Mouse (Mus musculus) heart, postnatal 14 days (tissue): Measurements from ENCODE around the gene Abhd6. TPM values are rescaled to one million over a fixed set of nuclear protein-coding genes. Genes with fewer than 3 reads are reported as not detected.

ENCODE experiments used
- DNase-seq, 2 experiments: peaks; one replicate each; pipeline ENCODE4 v3.0.0; 2021 to 2022
- intact Hi-C: fragments of 180-260 bp; cut with DNase I; formaldehyde crosslinking; loops from one replicate; pipeline ENCODE4 v1.15.1; 2025
- long read RNA-seq, 2 experiments: library from polyadenylated mRNA; stranded (forward); transcript quantifications; one replicate each; pipeline ENCODE4 v2.0.0; 2021
- total RNA-seq, 2 experiments: library from RNA; stranded (reverse); gene quantifications; 2 replicates each; pipeline ENCODE4 v1.2.3; 2021

Abhd6 gene
- total RNA-seq: 1 to 10 TPM; 7.6 to 8.8 TPM
- long read RNA-seq, experiment 1, transcript Abhd6-202 (9 exons, 2,226 nt): major isoform, 10 of 18 reads
- long read RNA-seq, experiment 1, partial matches to known transcripts: 1 of 18 reads
- long read RNA-seq, experiment 1, other reads (novel, unspliced or antisense): 6 of 18 reads
- long read RNA-seq, experiment 2, transcript Abhd6-202 (9 exons, 2,226 nt): major isoform, 10 of 16 reads
- long read RNA-seq, experiment 2, partial matches to known transcripts: 0 of 16 reads
- long read RNA-seq, experiment 2, other reads (novel, unspliced or antisense): 5 of 16 reads

DNA sequence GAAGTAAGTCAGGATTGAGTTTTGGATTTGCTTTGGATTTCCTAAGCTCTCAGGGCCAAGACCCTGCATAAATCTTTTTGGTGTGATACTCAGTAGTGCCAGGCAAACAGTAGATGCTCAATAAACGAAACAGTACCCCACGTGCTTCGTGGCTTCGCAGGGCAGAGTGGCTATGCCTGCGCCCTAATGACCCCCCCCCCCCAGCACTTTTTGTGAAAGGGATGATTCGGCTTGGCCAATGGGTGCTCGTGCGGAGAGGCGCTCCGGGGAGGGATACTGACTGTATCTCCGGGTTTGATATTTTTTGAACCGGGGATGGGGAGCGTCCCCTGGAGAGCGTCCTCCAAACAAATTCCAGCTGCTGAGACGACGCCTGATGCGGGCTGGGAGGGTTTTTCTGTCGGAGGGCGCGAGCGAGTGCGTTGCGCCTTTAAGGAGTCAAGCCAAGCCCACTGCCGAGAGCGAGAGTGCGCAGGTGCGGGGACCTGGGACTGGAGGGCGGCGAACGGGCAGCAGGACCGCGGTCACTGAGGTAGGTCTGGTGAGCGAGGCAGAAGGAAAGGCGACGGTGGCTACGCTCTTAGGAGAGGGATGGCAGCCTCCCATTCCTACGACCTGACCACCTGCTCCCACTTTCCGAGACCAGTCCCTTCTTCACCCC lies at the start of gene Abhd6:
Abhd6 (plus strand) TSS at position 471 of the 661 bp plus-strand sequence.
- peak; percentile 87 for DNase-seq
- intact Hi-C loops: no loop called here

GRCm38 (mm10) chr14:7954071-7954471 lies 48.6 kb upstream of the Abhd6 start:
- DNase-seq: peak in 1 of 2 experiments; percentile 26
- intact Hi-C loops: loop anchor here (5.0 kb wide), 1 partner anchor 137 kb away; the partner anchor contains the start of gene Flnb

GRCm38 (mm10) chr14:7956427-7956826 lies 46.3 kb upstream of the Abhd6 start:
- intact Hi-C loops: no loop called here
- DNase-seq: no peak

DNA sequence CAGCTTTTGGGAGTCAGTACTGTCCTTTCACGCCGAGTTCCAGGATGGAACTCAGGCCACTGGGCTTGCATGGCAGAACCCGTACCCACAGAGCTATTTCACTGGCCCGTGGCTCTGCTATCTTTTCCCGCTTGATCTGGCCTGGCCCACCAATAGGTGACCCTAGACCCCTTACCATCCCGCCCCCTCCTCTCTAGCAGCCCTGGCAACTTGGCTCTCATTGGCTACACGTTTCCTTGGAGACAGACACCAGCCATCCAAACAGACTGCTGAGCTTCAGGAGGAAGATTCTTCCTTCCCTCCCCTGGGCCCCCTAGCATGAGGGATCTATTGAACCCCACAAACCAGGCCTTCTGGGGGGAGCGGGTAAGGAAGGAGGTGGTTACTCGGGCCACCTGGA lies 45.7 kb upstream of the Abhd6 start, which contains the start of gene Gm45521:
Gm45521 (plus strand) TSS at position 240 of the 400 bp plus-strand sequence.
- intact Hi-C loops: no loop called here

GRCm38 (mm10) chr14:7960616-7961015 lies 42.1 kb upstream of the Abhd6 start:
- DNase-seq: no peak
- intact Hi-C loops: loop anchor here (10.0 kb wide), 4 partner anchors 84 to 384 kb away; partner anchors contain the start of gene Acox2

More for the DNA sequence above, 45.7 kb upstream of the Abhd6 start, which contains the start of gene Gm45521:
- no peak for DNase-seq

- intact Hi-C loops: loop anchor here (2.0 to 10.0 kb wide), 5 partner anchors 33 to 383 kb away; partner anchors contain the start of genes Acox2 and Dnase1l3
- DNase-seq: peak; percentile 28 to 33
These were observed 41.0 kb upstream of the Abhd6 start for GRCm38 (mm10) chr14:7961714-7962113.

GRCm38 (mm10) chr14:7962626-7963025 lies 40.1 kb upstream of the Abhd6 start:
- no peak for DNase-seq
- intact Hi-C loops: loop anchor here (2.0 to 10.0 kb wide), 5 partner anchors 32 to 382 kb away; partner anchors contain the start of genes Acox2 and Dnase1l3

GRCm38 (mm10) chr14:7963160-7963559 lies 39.5 kb upstream of the Abhd6 start:
- DNase-seq: no peak
- intact Hi-C loops: loop anchor here (2.0 to 10.0 kb wide), 5 partner anchors 32 to 382 kb away; partner anchors contain the start of genes Acox2 and Dnase1l3

DNA sequence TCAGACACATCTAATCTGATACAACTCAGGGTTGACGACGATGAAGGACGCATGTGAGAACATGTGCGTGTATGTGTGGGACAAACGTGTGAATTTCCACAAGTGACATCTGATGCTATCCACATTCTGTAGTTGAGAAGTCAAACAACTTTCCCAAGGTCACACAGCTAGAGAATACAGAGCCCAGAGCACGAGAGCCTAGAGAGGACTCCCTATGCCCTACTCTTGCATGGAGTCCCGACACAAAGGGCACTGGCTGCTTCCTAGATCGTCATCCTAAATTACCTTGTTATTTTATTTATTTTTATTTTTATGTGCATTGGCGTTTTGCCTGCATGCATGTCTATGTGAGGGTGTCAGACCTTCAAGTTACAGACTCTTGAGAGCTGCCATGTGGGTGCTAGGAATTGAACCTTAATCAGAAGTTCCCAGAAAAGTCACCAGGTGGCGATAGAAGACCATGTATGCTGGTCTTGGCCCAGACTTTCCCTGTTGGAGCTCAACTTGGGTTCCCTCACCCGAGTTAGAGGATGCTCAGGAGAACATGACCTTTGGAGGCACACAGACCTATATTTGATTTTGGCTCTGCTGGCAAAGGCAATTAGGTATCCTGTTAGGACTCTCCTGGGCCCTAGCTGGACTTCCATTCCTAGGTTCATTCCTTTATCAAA lies 38.3 kb upstream of the Abhd6 start:
- DNase-seq: peak; percentile 63 to 82
- intact Hi-C loops: loop anchor here (10.0 kb wide), 4 partner anchors 80 to 380 kb away; partner anchors contain the start of gene Acox2

GRCm38 (mm10) chr14:7971889-7972493 lies 30.7 kb upstream of the Abhd6 start:
- DNase-seq: no peak
- intact Hi-C loops: no loop called here

DNA sequence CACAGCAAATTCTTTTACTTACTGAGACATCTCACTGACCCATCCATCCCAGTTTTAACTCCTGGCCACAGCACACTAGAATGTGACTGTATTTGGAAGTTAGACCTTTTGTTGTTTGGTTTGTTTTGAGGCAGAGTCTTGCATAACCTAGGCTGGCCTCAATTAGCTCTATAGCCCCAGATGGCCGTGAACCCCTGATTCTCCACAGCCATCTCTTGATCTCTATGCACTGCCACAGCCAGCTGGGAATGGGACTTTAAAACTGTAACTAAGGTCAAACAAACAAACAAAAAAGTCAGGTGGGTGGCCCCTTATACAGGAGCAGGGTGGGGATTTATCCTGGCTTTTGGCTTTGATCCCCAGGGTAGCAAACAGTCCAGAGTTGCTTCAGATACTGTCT lies 28.1 kb upstream of the Abhd6 start:
- no peak for DNase-seq
- intact Hi-C loops: no loop called here

DNA sequence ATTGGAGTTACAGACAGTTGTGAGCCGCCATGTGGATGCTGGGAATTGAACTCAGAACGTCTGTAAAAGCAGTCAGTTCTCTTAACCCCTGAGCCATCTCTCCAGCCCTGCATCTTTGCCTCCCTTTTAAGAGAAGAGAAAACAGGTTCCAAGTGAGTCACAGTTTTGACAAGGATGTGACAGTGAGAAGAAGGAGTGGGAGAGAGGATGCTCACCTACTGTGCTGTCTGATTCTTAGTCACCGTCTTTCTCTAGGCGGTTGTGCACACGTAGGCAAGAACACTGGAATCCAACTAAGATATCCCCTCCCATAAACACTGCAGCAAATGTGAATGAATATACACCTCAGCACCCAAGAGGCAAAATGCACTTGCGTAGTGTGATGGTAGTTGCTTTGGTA lies 27.5 kb upstream of the Abhd6 start:
- no peak for DNase-seq
- intact Hi-C loops: no loop called here

- intact Hi-C loops: no loop called here
- no peak for DNase-seq
These were observed 25.2 kb upstream of the Abhd6 start for GRCm38 (mm10) chr14:7977471-7977870.

DNA sequence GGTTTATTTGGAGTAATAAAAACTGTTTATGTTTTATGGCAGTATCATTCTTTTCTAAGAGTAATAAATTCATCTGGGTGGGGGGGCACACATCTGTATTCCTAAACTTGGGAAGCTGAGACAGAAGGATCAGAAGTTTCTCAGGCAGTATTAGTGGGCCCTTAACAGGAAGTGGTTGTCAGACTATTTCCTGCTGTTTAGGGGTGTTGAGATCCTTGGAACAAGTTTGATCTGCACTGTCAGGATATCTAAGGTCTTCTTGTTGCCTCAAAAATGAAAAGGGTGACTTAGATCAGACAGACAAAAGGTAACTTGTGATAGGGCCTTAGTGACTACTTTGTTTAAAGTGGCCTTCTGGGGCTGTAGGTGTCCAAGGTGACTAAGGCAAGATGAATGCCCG lies 24.5 kb upstream of the Abhd6 start:
- no peak for DNase-seq
- intact Hi-C loops: no loop called here

DNA sequence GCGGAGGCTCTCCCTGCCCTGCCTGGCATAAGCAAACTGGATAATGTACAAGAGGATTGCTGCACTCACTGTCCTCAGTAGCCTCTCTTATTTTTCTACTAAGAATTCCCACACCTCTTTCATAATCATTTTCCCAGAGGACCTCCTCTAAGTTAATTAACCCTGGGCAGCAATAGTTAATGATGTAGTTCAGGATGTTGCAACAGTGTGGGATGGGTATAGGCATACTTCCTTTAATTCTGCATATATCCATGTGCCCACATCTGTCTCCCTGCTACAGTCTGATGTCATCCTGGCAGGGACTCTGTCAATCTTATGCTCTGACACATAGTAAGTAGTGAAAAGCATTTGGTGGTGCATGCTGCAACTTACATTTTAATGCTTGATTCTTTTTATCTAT lies 21.5 kb upstream of the Abhd6 start:
- intact Hi-C loops: no loop called here
- no peak for DNase-seq

GRCm38 (mm10) chr14:7986913-7987312 lies 15.8 kb upstream of the Abhd6 start:
- DNase-seq: no peak
- intact Hi-C loops: no loop called here

GRCm38 (mm10) chr14:7989371-7989770 lies 13.3 kb upstream of the Abhd6 start:
- DNase-seq: no peak
- intact Hi-C loops: no loop called here

GRCm38 (mm10) chr14:7989961-7990360 lies 12.7 kb upstream of the Abhd6 start:
- intact Hi-C loops: no loop called here
- no peak for DNase-seq

DNA sequence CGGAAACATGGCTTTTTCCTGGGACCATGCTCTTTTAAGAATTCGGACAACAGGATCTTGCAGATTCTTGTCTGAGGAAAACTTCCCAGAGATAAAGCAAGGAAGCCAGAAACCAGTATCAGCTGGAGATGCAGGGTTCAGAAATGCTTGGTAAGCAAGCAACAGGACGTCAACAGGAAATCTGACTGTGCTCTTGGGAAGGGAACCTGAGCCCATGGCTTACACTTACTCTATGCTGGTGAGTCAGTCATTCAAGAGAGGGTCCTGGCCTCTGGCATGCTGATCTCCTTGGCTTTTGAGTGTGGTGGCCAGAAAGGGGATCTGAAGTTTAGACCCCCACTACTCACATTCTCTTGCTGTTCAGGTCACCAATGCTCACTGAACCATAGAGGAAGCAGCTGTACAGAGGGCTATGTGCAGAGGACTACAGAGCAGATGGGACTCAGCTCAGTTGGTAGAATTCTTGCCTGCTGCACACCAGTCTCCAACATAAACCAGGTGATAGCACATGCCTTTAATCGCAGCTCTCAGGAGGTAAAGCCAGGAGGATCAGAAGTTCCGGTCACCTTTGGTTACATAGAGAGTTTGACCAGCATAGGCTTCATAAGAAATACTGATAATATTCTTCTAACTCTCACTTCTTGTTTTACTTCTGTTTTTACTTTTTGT lies 11.5 kb upstream of the Abhd6 start:
- intact Hi-C loops: no loop called here
- DNase-seq: no peak

GRCm38 (mm10) chr14:7992158-7992557 lies 10.5 kb upstream of the Abhd6 start:
- intact Hi-C loops: no loop called here
- DNase-seq: no peak
